Mouse (Mus musculus): Measurements from ENCODE around the gene Irf8. TPM values are rescaled to one million over a fixed set of nuclear protein-coding genes. Genes with fewer than 3 reads are reported as not detected.

Gene Irf8
- polyA plus RNA-seq, 1 experiment from 2014 or later = 4.8 TPM

GRCm38 (mm10) chr8:120768454-120769218 lies 32.5 kb downstream of the Irf8 start:
- H3K4me2 ChIP-seq (ENCODE audit: low read length) = no peak overlapping the region

DNA sequence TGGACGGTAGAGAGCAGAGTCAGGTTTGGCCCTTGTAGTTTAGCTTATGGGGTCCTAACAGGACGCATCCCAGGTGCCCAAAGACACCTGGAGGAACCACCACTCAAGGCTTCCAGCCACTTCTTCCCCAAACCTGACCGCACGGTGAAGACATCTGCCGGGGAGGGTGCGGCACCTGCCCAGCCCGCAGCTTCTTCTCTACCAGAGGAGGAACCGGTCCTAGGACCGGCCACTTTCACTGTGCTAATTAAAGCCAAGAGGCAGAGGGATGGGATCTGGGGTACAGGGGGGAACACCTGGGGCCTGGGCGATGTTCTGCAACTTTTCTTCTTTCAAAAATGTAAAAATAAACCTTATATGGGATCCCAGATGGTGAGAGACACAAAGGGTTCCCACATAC lies 41.0 kb downstream of the Irf8 start:
- Histone ChIP-seq H3K4me1 (ENCODE audit: control insufficient read depth, insufficient read depth, low read depth, low read length) (peaks cover 2% of the 10 kb centered on the region; the same call in 1 of the 2 replicates), H3K9ac (ENCODE audit: low read depth, low read length) (no peak overlapping the region), H3K4me3 (ENCODE audit: low read length) (no peak overlapping the region), H3K27me3 (replicated peaks; ENCODE audit: control insufficient read depth, insufficient read depth, low read length) (no peaks in the 10 kb centered on the region; the same call in 1 of the 2 replicates), H3K9me3 (ENCODE audit: control insufficient read depth, low read length) (no peaks in the 10 kb centered on the region), H3K36me3 (ENCODE audit: control insufficient read depth, insufficient read depth, low read length) (no peaks in the 10 kb centered on the region), H3K4me2 (ENCODE audit: low read length) (no peak overlapping the region), H3K27ac (ENCODE audit: low read depth, low read length) (no peak overlapping the region)
- 93% methylated on average over 10 of the region's 10 CpGs for WGBS
- no peak for ATAC-seq

More at GRCm38 (mm10) chr8:120768454-120769218, 32.5 kb downstream of the Irf8 start:
- Histone ChIP-seq H3K4me1 (ENCODE audit: control insufficient read depth, insufficient read depth, low read depth, low read length) (no peaks in the 10 kb centered on the region), H3K27me3 (replicated peaks; ENCODE audit: control insufficient read depth, insufficient read depth, low read length) (no peaks in the 10 kb centered on the region; the same call in 1 of the 2 replicates), H3K36me3 (ENCODE audit: control insufficient read depth, insufficient read depth, low read length) (no peaks in the 10 kb centered on the region), H3K9me3 (ENCODE audit: control insufficient read depth, low read length) (no peaks in the 10 kb centered on the region), H3K27ac (ENCODE audit: low read depth, low read length) (no peak overlapping the region), H3K4me3 (ENCODE audit: low read length) (no peak overlapping the region), H3K9ac (ENCODE audit: low read depth, low read length) (no peak overlapping the region)
- 83% methylated on average over 12 of the region's 12 CpGs for WGBS
- no peak for ATAC-seq

- peaks cover 2% of the 10 kb centered on the region; the same call in 1 of the 2 replicates for H3K4me1 ChIP-seq (ENCODE audit: control insufficient read depth, insufficient read depth, low read depth, low read length)
- H3K4me3 ChIP-seq (ENCODE audit: low read length) = no peak overlapping the region
- no peaks in the 10 kb centered on the region for H3K36me3 ChIP-seq (ENCODE audit: control insufficient read depth, insufficient read depth, low read length)
- no peak overlapping the region for H3K27ac ChIP-seq (ENCODE audit: low read depth, low read length)
- H3K4me2 ChIP-seq (ENCODE audit: low read length) = no peak overlapping the region
- ATAC-seq = no peak
- H3K27me3 ChIP-seq (replicated peaks; ENCODE audit: control insufficient read depth, insufficient read depth, low read length) = no peaks in the 10 kb centered on the region; the same call in 1 of the 2 replicates
- H3K9me3 ChIP-seq (ENCODE audit: control insufficient read depth, low read length) = no peaks in the 10 kb centered on the region
- 36% methylated on average over 13 of the region's 13 CpGs for WGBS
- peak overlapping the region; percentile 31; the same call in 1 of the 2 replicates for H3K9ac ChIP-seq (ENCODE audit: low read depth, low read length)
These were observed 41.6 kb downstream of the Irf8 start for GRCm38 (mm10) chr8:120777732-120778131.

DNA sequence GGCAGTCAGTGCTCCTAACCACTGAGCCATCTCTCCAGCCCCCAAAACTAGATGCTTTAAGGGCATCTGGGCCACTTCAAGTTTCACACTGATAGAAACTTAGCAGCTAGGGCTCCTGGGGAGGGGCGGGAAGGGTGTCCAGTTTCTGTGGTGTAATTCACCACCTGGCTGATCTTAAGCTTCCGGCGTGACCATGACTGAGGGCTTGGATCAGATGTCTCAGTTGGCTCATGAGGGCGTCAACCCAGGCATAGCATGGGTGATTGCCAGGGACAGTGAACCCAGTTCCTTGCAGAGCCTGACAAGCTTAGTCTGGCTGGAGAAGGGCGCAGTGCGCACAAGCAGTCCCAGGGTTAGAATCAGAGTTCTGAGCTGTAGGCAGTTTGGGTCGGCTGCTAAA lies 42.9 kb downstream of the Irf8 start:
- no peak overlapping the region for H3K4me3 ChIP-seq (ENCODE audit: low read length)
- H3K27ac ChIP-seq (ENCODE audit: low read depth, low read length) = no peak overlapping the region
- H3K9me3 ChIP-seq (ENCODE audit: control insufficient read depth, low read length) = no peaks in the 10 kb centered on the region
- H3K36me3 ChIP-seq (ENCODE audit: control insufficient read depth, insufficient read depth, low read length) = no peaks in the 10 kb centered on the region
- H3K4me1 ChIP-seq (ENCODE audit: control insufficient read depth, insufficient read depth, low read depth, low read length) = peaks cover 2% of the 10 kb centered on the region; the same call in 1 of the 2 replicates
- no peaks in the 10 kb centered on the region for H3K27me3 ChIP-seq (replicated peaks; ENCODE audit: control insufficient read depth, insufficient read depth, low read length)
- 94% methylated on average over 7 of the region's 7 CpGs for WGBS
- no peak for ATAC-seq
- no peak overlapping the region for H3K9ac ChIP-seq (ENCODE audit: low read depth, low read length)
- no peak overlapping the region for H3K4me2 ChIP-seq (ENCODE audit: low read length)

DNA sequence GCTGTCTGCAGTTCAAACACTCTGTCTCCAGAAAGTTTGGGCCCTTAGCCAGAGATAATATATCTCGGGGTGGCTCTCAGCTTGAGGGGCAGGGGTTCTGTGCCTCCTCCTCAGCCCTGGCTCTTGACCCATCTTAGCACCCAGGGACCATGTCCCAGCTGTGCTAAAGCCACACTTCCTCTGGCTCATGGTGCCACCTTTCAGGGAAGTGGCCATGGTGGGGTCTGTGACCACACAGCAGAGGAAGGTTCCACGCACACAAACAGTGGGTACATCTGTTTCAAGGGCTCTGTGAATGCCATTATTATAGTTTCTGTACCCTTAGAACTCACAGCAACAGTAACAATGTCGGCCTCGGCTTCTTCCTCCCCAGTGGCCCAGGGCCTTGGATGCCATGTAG lies 47.6 kb downstream of the Irf8 start:
- Histone ChIP-seq H3K4me2 (ENCODE audit: low read length) (no peak overlapping the region), H3K4me3 (ENCODE audit: low read length) (no peak overlapping the region), H3K9me3 (ENCODE audit: control insufficient read depth, low read length) (no peaks in the 10 kb centered on the region), H3K36me3 (ENCODE audit: control insufficient read depth, insufficient read depth, low read length) (no peaks in the 10 kb centered on the region), H3K27ac (ENCODE audit: low read depth, low read length) (no peak overlapping the region), H3K4me1 (ENCODE audit: control insufficient read depth, insufficient read depth, low read depth, low read length) (no peaks in the 10 kb centered on the region), H3K27me3 (replicated peaks; ENCODE audit: control insufficient read depth, insufficient read depth, low read length) (no peaks in the 10 kb centered on the region), H3K9ac (ENCODE audit: low read depth, low read length) (no peak overlapping the region)
- ATAC-seq = no peak
- 88% methylated on average over 4 of the region's 4 CpGs for WGBS

GRCm38 (mm10) chr8:120786753-120787152 lies 50.6 kb downstream of the Irf8 start:
- Histone ChIP-seq H3K36me3 (ENCODE audit: control insufficient read depth, insufficient read depth, low read length) (no peaks in the 10 kb centered on the region), H3K9ac (ENCODE audit: low read depth, low read length) (no peak overlapping the region), H3K27ac (ENCODE audit: low read depth, low read length) (no peak overlapping the region), H3K9me3 (ENCODE audit: control insufficient read depth, low read length) (no peaks in the 10 kb centered on the region), H3K4me2 (ENCODE audit: low read length) (no peak overlapping the region), H3K4me1 (ENCODE audit: control insufficient read depth, insufficient read depth, low read depth, low read length) (no peaks in the 10 kb centered on the region), H3K4me3 (ENCODE audit: low read length) (no peak overlapping the region), H3K27me3 (replicated peaks; ENCODE audit: control insufficient read depth, insufficient read depth, low read length) (no peaks in the 10 kb centered on the region)
- ATAC-seq = no peak
- whole genome bisulfite sequencing = 84% methylated on average over 4 of the region's 4 CpGs

GRCm38 (mm10) chr8:120787631-120788030 lies 51.5 kb downstream of the Irf8 start:
- no peak overlapping the region for H3K9ac ChIP-seq (ENCODE audit: low read depth, low read length)
- ATAC-seq = no peak
- no peaks in the 10 kb centered on the region for H3K4me1 ChIP-seq (ENCODE audit: control insufficient read depth, insufficient read depth, low read depth, low read length)
- no peaks in the 10 kb centered on the region for H3K9me3 ChIP-seq (ENCODE audit: control insufficient read depth, low read length)
- no peaks in the 10 kb centered on the region for H3K27me3 ChIP-seq (replicated peaks; ENCODE audit: control insufficient read depth, insufficient read depth, low read length)
- H3K36me3 ChIP-seq (ENCODE audit: control insufficient read depth, insufficient read depth, low read length) = no peaks in the 10 kb centered on the region
- H3K4me3 ChIP-seq (ENCODE audit: low read length) = no peak overlapping the region
- no peak overlapping the region for H3K4me2 ChIP-seq (ENCODE audit: low read length)
- 49% methylated on average over 5 of the region's 5 CpGs for WGBS
- no peak overlapping the region for H3K27ac ChIP-seq (ENCODE audit: low read depth, low read length)

DNA sequence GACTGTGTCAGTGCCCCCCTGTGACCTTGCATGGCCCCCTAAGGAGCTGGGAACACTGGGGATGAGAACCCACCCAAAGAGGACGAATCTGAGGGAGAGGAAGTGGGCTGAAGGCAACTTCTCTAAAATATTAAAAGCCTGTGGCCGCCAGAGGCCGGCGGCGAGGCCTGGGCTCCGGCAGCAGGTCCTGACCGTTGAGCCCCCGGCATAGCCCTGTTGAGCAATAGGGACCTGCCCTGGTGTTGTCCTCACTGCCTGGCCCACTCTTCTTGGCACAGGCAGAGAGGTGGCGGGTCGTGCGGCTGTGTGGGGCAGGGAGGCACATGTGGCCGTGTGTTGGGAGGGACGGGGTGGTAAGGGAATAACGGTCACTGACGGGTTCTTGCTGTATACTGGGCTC lies 56.6 kb downstream of the Irf8 start:
- no peak for ATAC-seq
- no peaks in the 10 kb centered on the region for H3K9me3 ChIP-seq (ENCODE audit: control insufficient read depth, low read length)
- H3K4me2 ChIP-seq (ENCODE audit: low read length) = no peak overlapping the region
- no peak overlapping the region for H3K27ac ChIP-seq (ENCODE audit: low read depth, low read length)
- no peak overlapping the region for H3K9ac ChIP-seq (ENCODE audit: low read depth, low read length)
- 88% methylated on average over 15 of the region's 15 CpGs for WGBS
- H3K4me3 ChIP-seq (ENCODE audit: low read length) = no peak overlapping the region
- H3K4me1 ChIP-seq (ENCODE audit: control insufficient read depth, insufficient read depth, low read depth, low read length) = no peaks in the 10 kb centered on the region
- no peaks in the 10 kb centered on the region for H3K27me3 ChIP-seq (replicated peaks; ENCODE audit: control insufficient read depth, insufficient read depth, low read length)
- H3K36me3 ChIP-seq (ENCODE audit: control insufficient read depth, insufficient read depth, low read length) = no peaks in the 10 kb centered on the region

DNA sequence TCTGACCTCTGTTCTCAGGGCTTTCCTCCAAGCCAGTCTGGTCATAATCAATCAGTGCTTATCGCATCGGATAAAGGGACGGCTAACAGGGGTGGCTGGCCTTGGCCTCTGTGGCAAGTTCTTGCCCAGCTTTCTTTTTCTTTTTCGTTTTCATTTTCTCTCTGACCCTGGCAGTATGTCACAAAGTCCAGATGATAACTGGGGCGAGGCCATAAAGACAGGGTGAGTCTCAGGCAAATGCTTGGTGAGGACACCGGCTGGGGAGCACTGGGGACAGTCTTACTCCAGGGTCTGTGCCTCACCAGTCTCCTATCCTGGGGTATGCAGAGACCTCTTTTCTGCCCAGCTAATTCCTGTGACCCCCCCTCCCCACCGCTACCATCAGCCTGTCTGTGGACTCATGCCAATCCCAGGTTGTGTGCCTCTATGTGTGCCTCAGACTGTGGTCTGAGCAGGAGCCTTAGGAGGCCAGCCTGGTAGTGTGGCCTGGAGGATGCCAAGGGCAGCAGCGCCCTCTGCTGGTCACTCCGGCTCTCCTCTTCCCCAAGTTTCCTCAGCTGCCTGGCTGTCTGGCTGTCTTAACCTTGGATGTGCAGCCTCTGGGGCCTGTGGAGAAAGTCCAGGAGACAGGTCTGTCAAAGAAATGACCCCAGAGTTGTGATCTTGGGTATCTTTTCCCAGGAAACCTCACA lies 59.9 kb downstream of the Irf8 start:
- 48% methylated on average over 9 of the region's 9 CpGs for WGBS
- Histone ChIP-seq H3K27me3 (replicated peaks; ENCODE audit: control insufficient read depth, insufficient read depth, low read length) (0 out of 2 replicates have a peak, but pooled peaks cover 2% of the 10 kb centered on the region), H3K36me3 (ENCODE audit: control insufficient read depth, insufficient read depth, low read length) (no peaks in the 10 kb centered on the region), H3K27ac (ENCODE audit: low read depth, low read length) (no peak overlapping the region), H3K4me2 (ENCODE audit: low read length) (no peak overlapping the region), H3K9me3 (ENCODE audit: control insufficient read depth, low read length) (no peaks in the 10 kb centered on the region), H3K4me3 (ENCODE audit: low read length) (no peak overlapping the region), H3K4me1 (ENCODE audit: control insufficient read depth, insufficient read depth, low read depth, low read length) (no peaks in the 10 kb centered on the region; the same call in 1 of the 2 replicates), H3K9ac (ENCODE audit: low read depth, low read length) (no peak overlapping the region)
- ATAC-seq = peak; percentile 79

Measured in hindbrain, embryonic 16.5 days (tissue).